Mouse (Mus musculus) yolk sac, embryonic 10.5 days (tissue): Measurements from ENCODE around the gene Xrcc5.

Experiments used
- DNase-seq: peaks from one replicate; pipeline ENCODE4 v3.0.0-alpha.2; 2017; ENCODE audit warnings: low spot score

The Xrcc5 gene

DNA sequence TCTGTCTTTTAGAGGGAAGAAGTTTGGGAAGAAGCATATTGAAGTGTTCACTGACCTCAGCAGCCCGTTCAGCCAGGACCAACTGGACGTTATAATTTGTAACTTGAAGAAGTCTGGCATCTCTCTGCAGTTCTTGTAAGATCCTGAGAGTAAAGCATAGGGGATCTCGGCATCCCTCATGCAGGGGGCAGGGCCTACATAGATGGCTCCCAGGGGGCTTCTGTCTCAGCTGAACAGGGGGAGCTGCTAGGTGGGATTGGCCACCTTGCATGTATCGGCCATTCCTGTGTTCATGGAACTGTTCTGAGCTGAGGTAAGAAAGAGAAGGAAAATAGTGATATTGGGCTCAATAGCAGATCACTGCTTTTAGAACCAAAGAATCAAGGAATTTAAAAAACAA, 8.2 kb downstream of the Xrcc5 start:
- no peak for DNase-seq

DNA sequence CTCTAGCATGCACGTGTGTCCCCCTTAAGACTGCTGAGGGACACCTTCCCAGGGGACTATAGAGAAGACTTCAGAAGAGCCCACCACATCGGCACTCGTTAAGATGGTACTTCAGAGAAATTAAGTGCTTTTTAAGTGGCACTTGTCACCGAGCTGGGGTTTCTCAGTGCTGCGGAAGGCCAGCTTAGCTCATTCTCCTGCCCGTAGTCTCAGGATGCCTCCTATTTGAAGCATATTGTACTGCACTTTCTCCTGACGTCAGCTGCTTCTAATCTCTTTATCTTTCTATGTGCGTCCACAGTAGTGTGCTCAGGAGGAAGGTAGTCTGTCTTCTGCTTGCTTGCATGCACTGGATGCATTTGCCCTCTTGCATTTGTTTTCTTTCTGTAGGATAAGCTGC, 9.2 kb downstream of the Xrcc5 start:
- no peak for DNase-seq

DNA sequence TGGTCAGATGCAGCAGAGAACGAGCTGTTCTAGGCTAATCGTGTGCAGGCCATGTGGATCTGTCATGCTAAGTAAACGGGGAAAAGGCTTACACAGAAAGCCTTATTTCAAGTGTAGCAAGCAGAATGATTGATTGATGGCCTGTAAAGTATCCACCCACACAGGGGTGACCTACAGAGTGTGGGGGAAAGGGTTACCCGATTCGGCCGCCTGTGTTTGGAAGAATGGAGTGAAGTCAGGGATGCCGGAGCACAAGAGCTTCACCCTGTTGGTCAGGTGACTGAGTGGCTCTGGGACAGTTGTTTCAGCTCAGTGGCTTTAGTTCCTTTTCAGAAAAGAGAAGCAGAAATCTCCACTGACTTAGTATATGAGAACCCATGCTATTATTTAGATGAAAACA, 9.7 kb downstream of the Xrcc5 start:
- no peak for DNase-seq

- no peak for DNase-seq
Observed at GRCm38 (mm10) chr1:72320759-72321158, 13.5 kb downstream of the Xrcc5 start.

GRCm38 (mm10) chr1:72323248-72323647, 16.0 kb downstream of the Xrcc5 start:
- DNase-seq: no peak

GRCm38 (mm10) chr1:72326162-72326821, 19.1 kb downstream of the Xrcc5 start:
- no peak for DNase-seq

DNA sequence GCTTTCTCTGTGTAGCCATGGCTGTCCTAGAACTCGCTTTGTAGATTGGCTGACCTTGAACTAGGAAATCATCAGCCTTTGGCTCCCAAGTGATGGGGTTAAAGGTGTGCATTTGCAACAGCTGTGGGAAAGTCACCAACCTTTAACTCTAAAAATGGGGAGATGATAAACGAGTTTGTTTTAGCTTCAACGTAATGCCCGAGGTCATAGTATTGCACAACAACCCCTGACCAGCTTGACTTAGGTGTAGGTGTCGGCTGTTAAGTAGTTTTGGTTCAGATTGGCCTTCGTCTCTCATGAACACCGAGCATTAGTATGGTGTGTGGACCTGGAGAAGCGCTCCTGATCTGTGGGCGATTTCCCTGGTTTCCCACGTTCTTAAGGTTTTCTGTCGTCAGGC, 27.6 kb downstream of the Xrcc5 start:
- DNase-seq: peak; percentile 10

DNA sequence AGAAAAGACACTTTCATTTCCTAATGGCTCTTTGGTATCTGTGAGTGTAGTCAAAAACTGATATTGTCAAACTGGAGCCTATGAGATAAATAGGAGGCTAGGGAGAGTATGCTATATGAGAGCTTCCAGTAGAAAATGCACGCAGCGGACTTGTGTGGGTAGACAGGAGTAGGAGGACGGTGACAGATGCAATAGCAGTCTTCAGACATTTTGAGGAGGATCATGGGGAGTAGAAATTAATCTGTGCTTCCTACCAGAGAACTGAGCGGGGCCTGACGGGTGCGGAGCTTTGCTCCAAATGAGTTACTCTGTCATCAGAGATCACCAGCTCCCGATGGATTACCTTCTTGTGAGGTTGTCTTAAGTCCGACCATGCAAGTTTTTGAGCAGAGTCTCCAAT, 29.6 kb downstream of the Xrcc5 start:
- DNase-seq: no peak

DNA sequence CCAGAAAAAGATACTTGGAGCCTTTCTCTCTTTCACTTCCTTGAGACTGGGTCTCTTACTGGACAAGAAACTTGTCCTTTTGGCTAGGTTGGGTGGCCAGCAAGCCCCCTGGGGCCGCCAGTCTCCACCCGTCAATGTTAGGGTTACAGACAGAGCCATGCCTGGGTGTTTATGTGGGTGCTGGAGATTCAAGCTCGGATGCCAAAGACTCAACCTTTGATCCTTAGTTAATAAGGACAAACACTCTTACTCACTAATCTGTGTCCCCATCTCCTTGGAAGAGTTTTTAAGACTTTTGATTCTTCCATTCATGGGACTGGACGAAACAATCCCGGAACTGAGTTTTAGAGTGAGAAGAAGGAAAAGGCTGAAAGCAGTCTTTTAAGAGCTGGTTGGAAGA, 31.1 kb downstream of the Xrcc5 start:
- no peak for DNase-seq

DNA sequence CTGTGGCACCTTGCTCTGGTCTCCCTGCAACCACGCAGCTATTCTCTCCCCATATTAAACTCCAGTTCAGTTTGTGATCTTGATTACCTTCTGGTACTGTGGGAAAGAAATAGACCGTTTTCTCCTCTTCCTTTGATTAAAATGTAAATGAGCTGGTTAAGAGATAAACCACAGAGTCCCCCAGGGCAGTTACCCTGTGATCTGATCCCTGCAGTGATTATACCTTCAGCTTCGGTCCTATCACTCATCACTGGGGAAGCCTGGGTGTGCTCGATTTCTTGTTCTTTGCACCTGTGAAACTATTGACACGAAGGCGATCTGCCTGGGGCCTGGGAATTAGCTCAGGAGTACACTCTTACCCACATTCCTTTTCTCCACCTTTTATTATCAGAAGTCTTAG, 40.7 kb downstream of the Xrcc5 start:
- no peak for DNase-seq

DNA sequence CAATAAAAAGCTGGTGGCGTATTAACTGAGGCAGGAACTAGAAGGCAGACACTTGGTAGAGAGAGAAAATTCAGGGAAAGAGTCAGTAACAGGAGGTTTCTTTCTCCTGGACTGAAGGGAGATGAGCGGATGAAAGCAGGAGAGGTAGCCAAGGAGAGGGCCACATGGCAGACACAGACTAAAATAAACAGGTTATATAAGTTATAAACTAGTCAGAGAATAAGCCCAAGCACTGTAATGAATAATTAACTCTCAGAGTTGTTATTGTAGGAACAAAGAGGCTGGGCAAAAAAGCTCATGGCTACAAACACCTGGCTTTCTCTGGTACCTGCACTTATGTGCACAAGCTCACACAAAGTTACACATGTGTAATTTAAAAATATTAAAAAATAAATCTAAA, 47.6 kb downstream of the Xrcc5 start:
- no peak for DNase-seq

- DNase-seq: no peak
Observed at GRCm38 (mm10) chr1:72358216-72358615, 51.0 kb downstream of the Xrcc5 start.

- DNase-seq: no peak
Observed at GRCm38 (mm10) chr1:72359462-72359861, 52.2 kb downstream of the Xrcc5 start.

GRCm38 (mm10) chr1:72360809-72361208, 53.6 kb downstream of the Xrcc5 start:
- DNase-seq: no peak

DNA sequence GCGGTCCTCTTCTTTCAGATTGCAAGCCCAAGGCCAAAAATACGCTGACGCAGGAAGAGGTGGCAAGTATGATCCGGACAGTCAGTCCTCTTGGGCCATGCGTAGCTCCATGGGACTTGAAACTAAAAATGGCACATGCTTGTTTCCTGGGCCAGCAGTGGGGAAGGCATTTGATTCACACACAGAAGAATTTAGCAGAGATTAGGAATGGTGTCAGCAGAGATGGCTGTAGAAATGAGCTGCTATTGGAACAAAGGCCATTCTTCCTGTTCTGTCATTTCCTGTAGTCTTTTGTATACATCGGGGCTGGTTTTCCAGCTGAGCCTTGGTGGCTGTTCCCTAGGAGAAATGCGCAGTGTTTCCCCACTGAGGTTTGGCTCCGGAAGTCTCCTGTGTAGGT, 57.4 kb downstream of the Xrcc5 start:
- DNase-seq: no peak

DNA sequence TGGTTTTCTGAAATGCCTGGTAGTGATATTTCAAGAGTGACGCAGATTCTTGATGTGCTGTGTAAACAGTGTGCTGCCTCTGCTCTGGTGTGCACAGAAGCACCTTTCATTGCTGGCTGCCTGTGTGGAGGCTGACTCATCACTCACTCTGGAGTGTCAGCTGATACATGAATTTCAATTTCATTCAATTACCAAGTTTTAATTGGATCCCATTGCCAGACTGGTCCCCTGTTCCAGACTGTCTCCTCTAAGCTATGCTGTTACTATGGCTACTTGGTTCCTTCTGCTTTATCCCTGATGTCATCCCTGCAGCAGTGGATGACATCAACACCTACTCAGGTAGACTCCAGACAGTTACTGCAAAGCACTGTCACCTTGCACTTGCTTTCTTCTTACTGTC, 65.3 kb downstream of the Xrcc5 start:
- DNase-seq: no peak

GRCm38 (mm10) chr1:72372913-72373312, 65.7 kb downstream of the Xrcc5 start:
- DNase-seq: no peak

- no peak for DNase-seq
Observed at GRCm38 (mm10) chr1:72373648-72374047, 66.4 kb downstream of the Xrcc5 start.

DNA sequence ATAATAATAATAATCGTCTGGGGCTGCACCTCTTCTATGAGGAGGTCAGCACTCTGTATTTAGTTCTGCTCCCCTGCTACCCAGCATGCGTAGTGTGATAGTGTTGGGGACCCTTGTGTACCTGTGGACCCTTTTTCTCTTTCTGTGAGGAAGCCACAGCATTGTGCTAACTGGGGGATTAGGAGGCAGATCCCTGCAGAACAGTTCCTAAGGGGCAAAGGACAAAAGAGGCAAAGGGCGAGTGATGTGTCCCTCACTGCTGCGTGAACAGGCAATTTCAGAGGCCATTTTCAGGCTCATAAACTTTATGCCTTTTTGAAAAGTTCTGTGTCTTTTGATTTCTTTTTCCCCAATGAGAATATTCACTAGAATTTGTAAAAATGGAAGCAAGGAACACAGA, 66.8 kb downstream of the Xrcc5 start:
- DNase-seq: no peak

DNA sequence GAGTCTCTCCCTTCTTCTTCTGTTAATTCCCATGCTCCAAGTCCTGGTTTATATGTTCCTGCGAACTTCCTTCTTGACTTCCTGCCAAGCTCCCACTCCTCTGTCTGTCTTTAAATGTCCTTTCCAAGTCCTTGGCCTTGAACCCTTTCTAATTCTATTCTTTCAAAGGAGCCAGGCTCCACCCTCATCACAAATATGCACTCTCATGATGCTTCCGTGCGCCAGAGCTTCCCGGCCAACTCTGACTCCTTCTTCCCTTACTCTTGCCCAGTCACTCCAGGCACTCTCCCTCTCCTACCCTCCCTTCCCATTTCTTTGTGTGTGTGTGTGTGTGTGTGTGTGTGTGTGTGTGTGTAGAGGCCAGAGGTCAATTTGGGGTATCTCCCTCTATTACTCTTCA, 70.9 kb downstream of the Xrcc5 start:
- DNase-seq: no peak

DNA sequence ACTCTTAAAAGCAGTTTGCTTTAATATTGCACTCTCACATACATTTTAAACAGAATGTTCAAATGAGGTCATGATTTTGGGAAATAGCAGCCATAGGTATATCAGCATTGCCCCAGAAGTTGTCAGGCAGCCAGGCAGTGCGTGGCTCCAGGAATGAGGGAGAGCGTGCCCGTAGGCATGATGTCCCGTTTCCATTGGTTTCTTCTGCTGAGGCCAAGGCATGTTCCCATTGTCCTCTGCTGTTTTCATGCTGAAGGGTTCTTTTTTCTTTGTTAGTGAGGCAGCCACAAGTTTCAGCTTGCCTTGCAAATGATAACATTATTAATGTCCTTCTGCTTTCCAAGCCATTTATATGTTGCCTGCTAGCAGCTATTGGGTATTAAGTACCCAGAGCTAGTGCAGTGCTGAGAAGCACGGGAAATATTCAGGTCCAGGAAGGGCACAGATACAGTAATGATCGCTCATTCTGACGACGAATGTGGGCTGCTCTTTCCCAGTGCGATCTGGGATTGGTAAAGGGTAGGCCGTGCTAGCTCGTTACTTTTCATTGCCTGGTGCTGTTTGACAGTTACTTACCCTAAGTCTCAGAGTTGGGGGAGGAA, 72.6 kb downstream of the Xrcc5 start:
- DNase-seq: no peak

- no peak for DNase-seq
Observed at GRCm38 (mm10) chr1:72380544-72380943, 73.3 kb downstream of the Xrcc5 start.

GRCm38 (mm10) chr1:72383056-72383455, 75.8 kb downstream of the Xrcc5 start:
- DNase-seq: no peak

- no peak for DNase-seq
Observed at GRCm38 (mm10) chr1:72383651-72384050, 76.4 kb downstream of the Xrcc5 start.
